Mouse (Mus musculus) mouse embryonic stem cell (cell line): ENCODE data around the gene Slc8a1.

Source experiments
- in situ Hi-C, 2 experiments: fragments of 300-500 bp; cut with MboI; formaldehyde crosslinking; loops; 1 replicate in 1 of 2; 3 replicates in 1 of 2; pipeline ENCODE4 v1.14.3; 2019 to 2020; ENCODE audit warnings: low sequenced_read_pairs in 2 of 2, low pct_unique_long_range_greater_than_20kb in 1 of 2, mixed read lengths in 1 of 2; ENCODE audit not compliant: unreplicated experiment in 1 of 2

The Slc8a1 gene

GRCm38 (mm10) chr17:81676203-81676602, 62.0 kb downstream of the Slc8a1 start:
- in situ Hi-C loops, result no loop called here

GRCm38 (mm10) chr17:81671245-81671644, 66.9 kb downstream of the Slc8a1 start:
- in situ Hi-C loops, result no loop called here

- in situ Hi-C loops, result no loop called here
Measured at GRCm38 (mm10) chr17:81669816-81670691, 68.1 kb downstream of the Slc8a1 start.

- in situ Hi-C loops, result no loop called here
Measured at GRCm38 (mm10) chr17:81669062-81669815, 68.9 kb downstream of the Slc8a1 start.

GRCm38 (mm10) chr17:81668466-81668865, 69.7 kb downstream of the Slc8a1 start:
- in situ Hi-C loops, result no loop called here

- in situ Hi-C loops, result no loop called here
Measured at GRCm38 (mm10) chr17:81667935-81668334, 70.2 kb downstream of the Slc8a1 start.

- in situ Hi-C loops, result no loop called here
Measured at GRCm38 (mm10) chr17:81666551-81666950, 71.6 kb downstream of the Slc8a1 start.

- in situ Hi-C loops, result no loop called here
Measured at GRCm38 (mm10) chr17:81664916-81665315, 73.3 kb downstream of the Slc8a1 start.

GRCm38 (mm10) chr17:81657828-81658227, 80.3 kb downstream of the Slc8a1 start:
- in situ Hi-C loops, result no loop called here

GRCm38 (mm10) chr17:81654548-81654947, 83.6 kb downstream of the Slc8a1 start:
- in situ Hi-C loops, result no loop called here

- in situ Hi-C loops, result no loop called here
Measured at GRCm38 (mm10) chr17:81652958-81653357, 85.2 kb downstream of the Slc8a1 start.

- in situ Hi-C loops, result no loop called here
Measured at GRCm38 (mm10) chr17:81636822-81637221, 101.4 kb downstream of the Slc8a1 start.

- in situ Hi-C loops, result no loop called here
Measured at GRCm38 (mm10) chr17:81630471-81630870, 107.7 kb downstream of the Slc8a1 start.

- in situ Hi-C loops, result no loop called here
Measured at GRCm38 (mm10) chr17:81621188-81621644, 117.0 kb downstream of the Slc8a1 start.

GRCm38 (mm10) chr17:81618461-81618860, 119.7 kb downstream of the Slc8a1 start:
- in situ Hi-C loops, result no loop called here

- in situ Hi-C loops, result no loop called here
Measured at GRCm38 (mm10) chr17:81616326-81616725, 121.9 kb downstream of the Slc8a1 start.

GRCm38 (mm10) chr17:81615391-81615790, 122.8 kb downstream of the Slc8a1 start:
- in situ Hi-C loops, result no loop called here

GRCm38 (mm10) chr17:81607515-81607914, 130.7 kb downstream of the Slc8a1 start:
- in situ Hi-C loops, result no loop called here

- in situ Hi-C loops, result no loop called here
Measured at GRCm38 (mm10) chr17:81606084-81606483, 132.1 kb downstream of the Slc8a1 start.
